Mouse (Mus musculus) heart, adult 2 months (tissue): ENCODE results near the gene Neurod1. TPM values are rescaled to one million over a fixed set of nuclear protein-coding genes. Genes with fewer than 3 reads are reported as not detected.

ENCODE experiments used
- DNase-seq, 2 experiments: peaks; one replicate each; pipeline ENCODE4 v3.0.0; 2021
- H3K27ac ChIP-seq: fragments of 200-600 bp; 2 replicates; pipeline ENCODE4 v1.8.1; 2022
- H3K27me3 ChIP-seq: fragments of 200-500 bp; 2 replicates; pipeline ENCODE4 v1.6.1; 2012; ENCODE audit warnings: mild to moderate bottlenecking, low read length, inconsistent platforms, mixed read lengths; ENCODE audit not compliant: control insufficient read depth, insufficient read depth
- H3K36me3 ChIP-seq: fragments of 200-500 bp; 2 replicates; pipeline ENCODE4 v1.6.1; 2012; ENCODE audit warnings: low read length, inconsistent platforms; ENCODE audit not compliant: control insufficient read depth, insufficient read depth
- H3K4me1 ChIP-seq: fragments of 200-500 bp; 2 replicates; pipeline ENCODE4 v1.6.1; 2011; ENCODE audit warnings: low read length; ENCODE audit not compliant: control insufficient read depth, insufficient read depth
- H3K4me3 ChIP-seq: fragments of 200-600 bp; 2 replicates; pipeline ENCODE4 v1.8.1; 2022
- H3K79me2 ChIP-seq: fragments of 200-500 bp; replicated peaks from 2 replicates; pipeline ENCODE4 v1.6.1; 2012; ENCODE audit warnings: mild to moderate bottlenecking, inconsistent platforms, low read length, moderate library complexity, mixed read lengths; ENCODE audit not compliant: control insufficient read depth, insufficient read depth
- H3K9ac ChIP-seq: fragments of 200-500 bp; 2 replicates; pipeline ENCODE4 v1.6.1; 2012; ENCODE audit warnings: low read depth, mild to moderate bottlenecking, control low read depth, inconsistent platforms, low read length, mixed read lengths
- CTCF ChIP-seq: fragments of 200-600 bp; IDR thresholded peaks from 2 replicates; pipeline ENCODE4 v1.8.1; 2022; ENCODE audit warnings: antibody characterized with exemption, mild to moderate bottlenecking, moderate library complexity
- EP300 ChIP-seq: fragments of 200-500 bp; IDR thresholded peaks from 2 replicates; pipeline ENCODE4 v1.6.1; 2011; ENCODE audit warnings: low read depth, low read length, control low read depth; ENCODE audit not compliant: insufficient read depth
- POLR2A ChIP-seq: fragments of 200-500 bp; IDR thresholded peaks from 2 replicates; pipeline ENCODE4 v1.6.1; 2011; ENCODE audit warnings: mild to moderate bottlenecking, low read depth, low read length, control low read depth; ENCODE audit not compliant: insufficient read depth
- WGBS: fragments of 180-500 bp; shearing (Covaris S2); methylation state at CpG from one replicate; pipeline ENCODE4 v1.1.7; 2018; 5-methylcytosine and 5-hydroxymethylcytosine counted together
- intact Hi-C: fragments of 180-260 bp; cut with DNase I; formaldehyde crosslinking; loops from one replicate; pipeline ENCODE4 v1.15.1; 2025
- polyA plus RNA-seq: library from polyadenylated mRNA; depleted of rRNA; stranded (reverse); fragments of >200 nt; gene quantifications from 2 replicates; pipeline ENCODE4 v1.2.3, GENCODE M21; 2012
- total RNA-seq, 2 experiments: library from RNA; stranded (reverse); gene quantifications; 2 replicates each; pipeline ENCODE4 v1.2.3; 2021

The Neurod1 gene
- total and polyA plus RNA-seq, 3 experiments: not detected

- H3K79me2 ChIP-seq: no peaks in the 10 kb centered on the region
- TF ChIP-seq CTCF: no peak
- no peak for TF ChIP-seq POLR2A
- TF ChIP-seq EP300: no peak
- DNase-seq: no peak
- H3K9ac ChIP-seq: no peak overlapping the region
- intact Hi-C loops: no loop called here
- WGBS: 3% methylated on average over 2 of the region's 2 CpGs
- H3K27ac ChIP-seq: no peak overlapping the region
- no peak overlapping the region for H3K4me3 ChIP-seq
- H3K4me1 ChIP-seq: no peaks in the 10 kb centered on the region
- peaks cover 13% of the 10 kb centered on the region for H3K27me3 ChIP-seq
- no peaks in the 10 kb centered on the region for H3K36me3 ChIP-seq
These were observed 4.0 kb upstream of the Neurod1 start for GRCm38 (mm10) chr2:79460586-79460985.

- no peak for DNase-seq
- TF ChIP-seq POLR2A (no peak), CTCF (no peak), EP300 (no peak)
- no peak overlapping the region for H3K4me3 ChIP-seq
- no peaks in the 10 kb centered on the region for H3K79me2 ChIP-seq
- intact Hi-C loops: no loop called here
- H3K36me3 ChIP-seq: no peaks in the 10 kb centered on the region
- H3K9ac ChIP-seq: no peak overlapping the region
- peaks cover 14% of the 10 kb centered on the region for H3K27me3 ChIP-seq
- WGBS: 9% methylated on average over 14 of the region's 14 CpGs
- H3K4me1 ChIP-seq: no peaks in the 10 kb centered on the region
- H3K27ac ChIP-seq: no peak overlapping the region
These were observed 3.6 kb upstream of the Neurod1 start for GRCm38 (mm10) chr2:79460107-79460506.

GRCm38 (mm10) chr2:79459061-79460045 lies 2.8 kb upstream of the Neurod1 start:
- H3K4me1 ChIP-seq: no peaks in the 10 kb centered on the region
- intact Hi-C loops: no loop called here
- no peak overlapping the region for H3K9ac ChIP-seq
- no peak for DNase-seq
- peaks cover 14% of the 10 kb centered on the region for H3K27me3 ChIP-seq
- H3K4me3 ChIP-seq: no peak overlapping the region
- H3K27ac ChIP-seq: no peak overlapping the region
- no peak for TF ChIP-seq EP300
- TF ChIP-seq CTCF: no peak
- TF ChIP-seq POLR2A: no peak
- H3K79me2 ChIP-seq: no peaks in the 10 kb centered on the region
- WGBS: 5% methylated on average over 44 of the region's 44 CpGs
- H3K36me3 ChIP-seq: no peaks in the 10 kb centered on the region

GRCm38 (mm10) chr2:79457932-79458331 lies 1.4 kb upstream of the Neurod1 start:
- no peaks in the 10 kb centered on the region for H3K36me3 ChIP-seq
- DNase-seq: no peak
- H3K79me2 ChIP-seq: no peaks in the 10 kb centered on the region
- WGBS: 29% methylated on average over 3 of the region's 3 CpGs
- no peak overlapping the region for H3K9ac ChIP-seq
- no peak overlapping the region for H3K27ac ChIP-seq
- peaks cover 14% of the 10 kb centered on the region for H3K27me3 ChIP-seq
- intact Hi-C loops: no loop called here
- H3K4me1 ChIP-seq: no peaks in the 10 kb centered on the region
- TF ChIP-seq CTCF (no peak), EP300 (no peak), POLR2A (no peak)
- no peak overlapping the region for H3K4me3 ChIP-seq

GRCm38 (mm10) chr2:79457434-79457833 lies 883 bp upstream of the Neurod1 start:
- Histone ChIP-seq H3K4me3 (no peak overlapping the region), H3K79me2 (no peaks in the 10 kb centered on the region), H3K9ac (no peak overlapping the region), H3K27me3 (peaks cover 14% of the 10 kb centered on the region), H3K4me1 (no peaks in the 10 kb centered on the region), H3K36me3 (no peaks in the 10 kb centered on the region), H3K27ac (no peak overlapping the region)
- no peak for DNase-seq
- WGBS: 67% methylated on average over 3 of the region's 3 CpGs
- intact Hi-C loops: no loop called here
- no peak for TF ChIP-seq CTCF
- no peak for TF ChIP-seq POLR2A
- no peak for TF ChIP-seq EP300

- no peaks in the 10 kb centered on the region for H3K79me2 ChIP-seq
- intact Hi-C loops: no loop called here
- peaks cover 14% of the 10 kb centered on the region for H3K27me3 ChIP-seq
- no peaks in the 10 kb centered on the region for H3K36me3 ChIP-seq
- no peak for TF ChIP-seq EP300
- TF ChIP-seq POLR2A: no peak
- TF ChIP-seq CTCF: no peak
- no peak for DNase-seq
- 13% methylated on average over 10 of the region's 10 CpGs for WGBS
- no peaks in the 10 kb centered on the region for H3K4me1 ChIP-seq
- no peak overlapping the region for H3K9ac ChIP-seq
- H3K27ac ChIP-seq: no peak overlapping the region
- H3K4me3 ChIP-seq: no peak overlapping the region
These were observed 905 bp downstream of the Neurod1 start for GRCm38 (mm10) chr2:79455646-79456045.
